Mouse (Mus musculus) T-helper 1 cell (primary cell): ENCODE results near the gene Nol8.

Experiments used
- in situ Hi-C: fragments of 300-600 bp; cut with MboI, MseI; formaldehyde crosslinking; loops from one replicate; pipeline ENCODE4 v1.15.1; 2025; ENCODE audit warnings: high pct_unique_total_duplicates

The Nol8 gene

GRCm38 (mm10) chr13:49652481-49653179 is at the start of gene Nol8, which contains the start of gene Cenpp:
TSS of gene Nol8 (plus strand) at chr13:49653078.
TSS of gene Cenpp (minus strand) at chr13:49652785.
- in situ Hi-C loops = loop anchor here (10.0 to 25.0 kb wide), 2 partner anchors 228 to 1115 kb away; partner anchors contain the start of gene Ippk

GRCm38 (mm10) chr13:49603603-49604002 is 49.3 kb upstream of the Nol8 start:
- in situ Hi-C loops = no loop called here

- in situ Hi-C loops = no loop called here
Observed at GRCm38 (mm10) chr13:49607714-49608113, 45.2 kb upstream of the Nol8 start, which contains the start of gene Ogn. TSS of gene Ogn (plus strand) at chr13:49608046.

- in situ Hi-C loops = no loop called here
Observed at GRCm38 (mm10) chr13:49608589-49609322, 44.1 kb upstream of the Nol8 start.

GRCm38 (mm10) chr13:49617021-49617420 is 35.9 kb upstream of the Nol8 start:
- in situ Hi-C loops = no loop called here

- in situ Hi-C loops = no loop called here
Observed at GRCm38 (mm10) chr13:49618365-49618764, 34.5 kb upstream of the Nol8 start.

- in situ Hi-C loops = no loop called here
Observed at GRCm38 (mm10) chr13:49623216-49623615, 29.7 kb upstream of the Nol8 start.

DNA sequence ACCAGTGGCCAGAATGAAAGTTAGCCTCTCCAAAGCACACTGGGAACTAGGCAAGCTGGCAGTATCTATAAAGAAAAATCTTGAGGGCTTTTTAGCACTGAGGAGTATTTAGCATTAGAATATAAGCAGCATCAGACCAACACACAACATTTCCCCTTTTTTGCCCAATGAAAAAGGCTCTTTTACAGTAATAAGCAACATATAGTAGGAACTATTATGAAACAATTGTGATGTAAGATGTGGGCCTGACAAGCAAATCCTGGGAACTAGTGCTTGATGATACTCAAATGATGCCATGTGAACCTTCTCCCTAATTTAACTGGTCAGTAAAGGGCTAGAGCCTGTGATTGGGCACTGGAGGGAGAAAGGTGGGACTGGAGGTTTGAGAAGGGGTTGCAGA is 24.7 kb upstream of the Nol8 start:
- in situ Hi-C loops = no loop called here

DNA sequence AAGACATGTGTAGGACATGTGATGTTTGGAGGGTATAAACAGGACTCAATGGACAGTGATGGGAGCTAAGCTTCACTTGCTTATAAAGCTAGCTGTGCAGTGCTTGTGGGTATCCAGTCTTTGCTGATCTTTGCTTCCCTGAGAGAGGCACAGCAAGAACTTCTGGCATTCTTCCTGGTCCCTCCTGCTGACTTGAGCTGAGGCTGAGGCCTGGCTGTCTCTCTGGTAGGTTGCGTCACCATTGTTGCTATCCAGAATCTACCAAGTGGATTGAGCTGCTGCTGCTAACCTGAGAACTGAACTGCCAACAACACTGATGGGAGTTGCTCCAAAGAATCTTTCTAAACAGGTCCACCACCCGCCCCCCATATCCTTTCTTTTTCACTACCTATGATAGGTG is 23.8 kb upstream of the Nol8 start:
- in situ Hi-C loops = no loop called here

DNA sequence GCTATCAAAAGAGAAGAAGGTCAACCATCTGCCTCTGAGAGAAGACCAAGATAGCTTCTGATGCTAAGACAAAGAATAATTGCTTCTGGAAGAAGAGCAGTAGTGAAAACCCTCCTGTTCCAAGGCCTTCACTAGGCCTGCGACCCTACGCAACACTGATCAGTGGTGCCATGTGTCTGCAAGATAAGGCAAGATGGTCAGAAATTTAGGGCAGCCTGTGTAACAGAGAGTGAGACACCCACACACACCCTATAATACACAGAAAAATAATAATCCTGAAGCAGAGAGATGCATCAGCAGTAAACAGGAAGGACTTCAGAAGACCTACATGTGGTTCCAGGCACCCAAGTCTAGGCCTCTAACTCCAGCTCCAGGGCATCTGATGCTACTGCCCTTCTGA is 12.9 kb upstream of the Nol8 start:
- in situ Hi-C loops = loop anchor here (10.0 kb wide), 2 partner anchors 75 to 175 kb away; no protein-coding TSS in a partner anchor

GRCm38 (mm10) chr13:49642650-49643049 is 10.2 kb upstream of the Nol8 start:
- in situ Hi-C loops = loop anchor here (10.0 kb wide), 1 partner anchor 178 kb away; no protein-coding TSS in a partner anchor

DNA sequence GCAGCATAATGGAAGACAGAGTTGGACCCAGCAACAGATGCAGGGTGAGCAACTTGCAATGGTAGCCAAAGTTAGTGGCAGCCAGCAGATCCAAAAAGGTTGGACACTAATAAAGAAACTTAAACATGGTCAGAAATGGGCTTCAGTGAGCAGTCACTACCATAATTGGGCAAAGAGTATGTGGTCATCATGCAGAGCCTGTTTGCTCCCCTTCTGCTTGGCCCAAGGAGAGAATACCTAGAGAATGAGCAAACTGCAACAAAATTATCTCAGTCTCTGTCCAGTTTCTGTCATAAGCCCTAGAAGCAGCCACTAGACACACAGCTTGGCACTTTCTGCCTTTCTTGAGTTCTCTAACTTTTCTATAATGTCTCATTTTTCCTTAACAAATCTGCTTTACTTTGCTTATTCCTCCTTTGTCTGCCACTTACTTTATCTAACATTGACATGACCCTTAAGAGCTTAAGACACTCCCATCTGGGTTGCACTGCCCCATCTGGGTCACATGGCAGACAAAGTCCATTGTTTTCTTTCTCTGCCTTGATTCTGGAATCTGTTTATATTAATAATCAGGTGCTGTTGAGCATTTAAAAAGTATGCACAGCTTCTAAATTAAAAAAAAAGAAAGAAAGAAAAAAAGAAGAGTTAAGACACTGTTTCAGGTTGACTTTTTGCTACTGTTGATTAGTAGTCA is 9.1 kb upstream of the Nol8 start:
- in situ Hi-C loops = loop anchor here (10.0 kb wide), 1 partner anchor 179 kb away; no protein-coding TSS in a partner anchor

DNA sequence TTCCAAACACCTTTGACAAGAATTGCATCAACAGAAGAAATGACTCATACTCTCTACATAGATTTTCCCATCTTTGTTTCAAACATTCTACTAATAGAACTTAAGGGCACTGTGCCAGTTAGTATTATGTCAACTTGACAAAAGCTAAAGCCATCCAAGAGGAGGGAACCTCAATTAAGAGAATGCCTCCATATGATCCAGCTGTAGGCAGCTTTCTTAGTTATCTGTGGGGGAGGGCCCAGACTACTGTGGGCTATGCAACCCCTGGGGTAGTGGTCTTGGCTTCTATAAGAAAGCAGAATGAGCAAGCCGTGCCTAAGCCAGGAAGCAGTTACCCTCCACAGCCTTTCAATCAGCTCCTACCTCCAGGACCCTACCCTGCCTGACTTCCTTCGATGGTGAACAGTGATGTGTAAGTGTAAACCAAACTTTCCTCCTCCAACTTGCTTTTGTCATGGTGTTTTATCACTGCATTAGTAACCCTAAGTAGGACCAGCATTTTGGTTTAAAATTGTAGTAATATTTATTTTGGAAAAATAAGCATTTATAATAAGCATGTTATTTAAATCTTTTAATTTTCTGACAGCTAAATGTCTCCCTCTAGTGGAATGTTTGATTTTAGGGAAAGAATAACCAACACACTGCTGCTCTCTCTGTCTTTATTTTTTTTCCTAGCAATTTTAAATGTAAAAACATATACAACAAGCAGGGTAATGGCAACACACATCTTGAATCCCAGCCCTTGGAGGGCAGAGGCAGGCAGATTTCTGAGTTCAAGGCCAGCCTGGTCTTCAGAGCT is 7.9 kb upstream of the Nol8 start:
- in situ Hi-C loops = loop anchor here (10.0 kb wide), 1 partner anchor 180 kb away; no protein-coding TSS in a partner anchor

DNA sequence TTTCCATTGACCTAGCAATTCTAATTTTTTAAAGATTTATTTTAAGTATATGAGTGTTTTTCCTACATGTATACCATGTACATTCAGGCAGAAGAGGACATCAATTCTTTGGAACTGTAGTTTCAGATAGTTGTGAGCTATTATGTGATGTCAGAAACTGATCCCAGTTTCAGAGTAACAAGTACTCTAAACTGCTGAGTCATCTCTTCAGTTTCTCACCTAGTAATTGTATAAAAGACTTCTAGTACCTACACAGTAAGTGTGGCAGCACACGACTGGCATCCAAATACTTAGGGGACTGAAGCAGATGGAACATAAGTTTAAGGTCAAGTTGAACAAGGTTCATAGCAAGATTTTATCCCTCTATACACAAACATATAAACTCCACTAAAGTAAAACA is 6.9 kb upstream of the Nol8 start:
- in situ Hi-C loops = loop anchor here (10.0 kb wide), 1 partner anchor 181 kb away; no protein-coding TSS in a partner anchor

GRCm38 (mm10) chr13:49651136-49651535 is 1.7 kb upstream of the Nol8 start:
- in situ Hi-C loops = loop anchor here (10.0 to 25.0 kb wide), 2 partner anchors 226 to 1114 kb away; partner anchors contain the start of gene Ippk

DNA sequence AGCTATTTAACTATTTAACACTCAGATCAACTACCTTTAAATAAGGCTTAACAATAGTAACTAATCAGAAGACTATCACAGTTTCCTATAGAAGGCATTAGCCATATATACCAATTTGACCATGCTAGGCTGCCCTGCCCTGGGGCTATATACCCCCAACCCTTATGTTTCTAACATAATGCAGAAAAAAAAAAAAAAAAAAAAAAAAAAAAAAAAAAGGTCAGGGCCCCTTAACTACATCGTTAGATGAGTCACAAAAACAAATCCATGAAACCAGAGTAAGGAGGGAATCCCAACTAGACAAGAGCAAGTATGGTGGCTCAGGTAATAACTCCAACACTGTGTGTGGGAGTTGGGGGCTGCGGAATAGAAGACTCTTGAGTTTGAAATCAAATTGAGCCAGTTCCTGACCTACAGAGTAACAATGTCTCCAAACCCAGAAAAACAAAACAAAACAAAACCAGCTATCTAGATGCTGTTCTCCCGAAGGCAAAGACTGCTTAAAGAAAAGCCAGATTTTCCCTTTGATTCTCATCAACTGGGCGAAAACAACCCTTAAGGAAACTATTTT is 1.0 kb upstream of the Nol8 start:
- in situ Hi-C loops = loop anchor here (10.0 to 25.0 kb wide), 2 partner anchors 227 to 1115 kb away; partner anchors contain the start of gene Ippk

DNA sequence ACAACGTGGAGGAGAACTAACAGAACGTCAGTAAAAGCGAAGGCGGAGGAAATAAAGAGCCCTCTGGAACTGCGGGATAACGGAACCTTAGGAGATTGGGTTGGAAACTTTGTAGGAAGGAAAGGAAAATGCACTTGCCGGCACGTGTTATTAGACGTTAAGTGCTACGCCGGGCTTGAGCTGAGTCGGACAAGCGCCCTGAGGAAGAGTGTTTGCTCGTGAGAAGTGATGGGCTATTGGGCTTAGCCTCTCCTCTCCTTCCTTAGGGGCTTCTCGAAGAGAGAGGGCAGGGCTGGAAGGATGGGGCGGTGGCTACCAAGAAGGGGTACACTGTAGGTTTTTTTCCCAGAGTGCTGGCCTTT is 283 bp downstream of the Nol8 start:
- in situ Hi-C loops = loop anchor here (10.0 to 25.0 kb wide), 2 partner anchors 228 to 1116 kb away; partner anchors contain the start of gene Ippk

GRCm38 (mm10) chr13:49677793-49678192 is 24.9 kb downstream of the Nol8 start:
- in situ Hi-C loops = no loop called here

DNA sequence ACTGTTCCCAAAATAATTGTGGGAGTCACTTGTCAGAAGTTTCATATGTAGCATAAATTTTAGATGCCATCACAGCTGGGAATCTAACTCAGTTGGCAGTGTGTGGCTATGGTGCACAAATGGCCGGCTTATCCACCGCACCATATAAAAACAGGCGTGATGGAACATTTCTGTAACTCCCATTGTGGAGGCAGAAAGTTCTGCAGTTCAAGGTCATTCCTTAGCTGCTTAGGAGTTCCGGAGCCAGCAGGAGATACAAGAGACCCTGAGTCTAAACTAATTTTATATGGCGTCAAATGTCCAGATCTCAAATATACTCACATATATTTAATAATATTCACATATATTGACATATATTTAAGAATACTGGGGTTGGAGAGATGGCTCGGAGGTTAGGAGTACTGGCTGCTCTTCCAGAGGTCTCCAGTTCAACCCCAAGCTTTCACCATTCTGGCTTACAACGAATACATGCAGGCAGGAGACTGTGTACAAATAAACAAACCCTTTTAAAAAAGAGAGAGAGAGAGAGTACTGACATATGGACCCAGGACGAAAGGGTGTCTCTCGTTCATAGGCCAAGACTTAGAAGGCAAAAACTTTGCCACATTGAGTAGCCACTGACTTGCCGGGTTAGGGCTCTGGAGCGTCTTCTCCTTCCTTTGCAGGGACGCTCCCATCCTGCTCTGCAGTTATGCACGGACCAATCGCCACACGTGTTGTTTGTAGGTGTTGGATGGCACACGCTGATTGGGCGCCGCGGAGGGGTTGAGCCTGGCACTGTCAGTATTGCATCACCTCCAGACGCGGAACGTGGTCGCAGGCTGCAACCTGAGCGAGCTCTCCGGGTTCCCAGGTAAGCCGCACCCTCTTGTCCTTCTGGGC is 28.7 kb downstream of the Nol8 start, which contains the start of gene Iars:
Gene Iars, plus strand, starts transcription at position 750 of the 882 bp plus-strand sequence.
- in situ Hi-C loops = no loop called here
